Mouse (Mus musculus) leukemia stem cell, adult 10-12 weeks (primary cell): ENCODE data around the gene Cars. TPM values are rescaled to one million over a fixed set of nuclear protein-coding genes. Genes with fewer than 3 reads are reported as not detected.

Experiments
- polyA plus RNA-seq: library from polyadenylated mRNA; stranded (reverse); fragments of >175 nt; gene quantifications from 2 replicates; pipeline ENCODE4 v1.2.3, GENCODE M21; 2012; ENCODE audit warnings: low replicate concordance

The Cars gene
- polyA plus RNA-seq: 30.6 and 46.1 TPM in 2 replicates

GRCm38 (mm10) chr7:143599428-143600230 is at the start of gene Cars:
Gene Cars (minus strand): TSS chr7:143600090.

GRCm38 (mm10) chr7:143649034-143649768 is 49.3 kb upstream of the Cars start, which contains the start of gene Tnfrsf22:
Gene Tnfrsf22 (minus strand): TSS chr7:143649661.

GRCm38 (mm10) chr7:143628540-143628939 is 28.6 kb upstream of the Cars start, which contains the start of gene Tnfrsf26:
Gene Tnfrsf26 (minus strand): TSS chr7:143628722.

GRCm38 (mm10) chr7:143548976-143549457 is 50.9 kb downstream of the Cars start, which contains the start of gene Nap1l4:
Gene Nap1l4 (minus strand): TSS chr7:143549106.

Other genes starting within 250 kb of the Cars start
- gene Cdkn1c, start 139.0 kb downstream of the Cars start, polyA plus RNA-seq: 0.39 and 1.1 TPM in 2 replicates
- 0.30 TPM in 1 of 2 replicates, not detected in the other for gene Slc22a18, start 126.4 kb downstream of the Cars start, polyA plus RNA-seq
- gene Phlda2, start 96.9 kb downstream of the Cars start, polyA plus RNA-seq: 11.6 and 16.0 TPM in 2 replicates
- 22.5 and 50.1 TPM in 2 replicates for gene Nap1l4, start 51.0 kb downstream of the Cars start, polyA plus RNA-seq
- gene Tnfrsf26, start 28.6 kb upstream of the Cars start, polyA plus RNA-seq: 0.13 TPM in 1 of 2 replicates, not detected in the other
- gene Tnfrsf22, start 49.6 kb upstream of the Cars start, polyA plus RNA-seq: 0.82 TPM in 1 of 2 replicates, not detected in the other
- 0.16 TPM in 1 of 2 replicates, not detected in the other for gene Tnfrsf23, start 85.8 kb upstream of the Cars start, polyA plus RNA-seq
- 3.2 and 6.5 TPM in 2 replicates for gene Osbpl5, start 156.9 kb upstream of the Cars start, polyA plus RNA-seq
- not detected in 2 replicates for gene Mrgprg, start 166.9 kb upstream of the Cars start, polyA plus RNA-seq
- gene Mrgpre, start 184.4 kb upstream of the Cars start, polyA plus RNA-seq: 2.0 and 2.7 TPM in 2 replicates
- gene Nadsyn1, start 222.8 kb upstream of the Cars start, polyA plus RNA-seq: 0.81 and 5.3 TPM in 2 replicates
- 4.0 and 20.4 TPM in 2 replicates for gene Dhcr7, start 223.1 kb upstream of the Cars start, polyA plus RNA-seq